Mouse (Mus musculus) kidney, postnatal 14 days (tissue): ENCODE measurements around the gene Sox5.

ENCODE experiments used
- DNase-seq: peaks from one replicate; pipeline ENCODE4 v3.0.0; 2022; ENCODE audit warnings: mixed read lengths

The Sox5 gene

DNA sequence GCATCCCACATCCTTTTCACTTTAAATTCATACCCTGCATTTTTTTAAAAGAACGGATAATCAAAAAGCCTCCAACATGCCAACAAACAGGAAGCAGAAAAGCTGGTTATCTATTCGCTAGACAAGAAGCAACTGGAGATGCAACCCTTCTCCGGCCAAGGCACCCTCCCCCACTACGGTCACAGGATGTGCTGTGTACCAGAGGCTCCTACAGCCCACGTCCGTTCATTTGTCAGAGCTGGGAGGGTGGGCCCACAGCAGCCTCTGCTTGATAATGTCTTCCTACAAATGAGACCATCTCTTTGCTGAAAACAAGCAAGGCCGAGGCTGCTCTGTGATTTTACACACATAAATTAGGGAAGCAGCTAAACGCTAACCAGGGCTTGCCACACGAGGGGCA, 69.9 kb downstream of the Sox5 start:
- DNase-seq, result peak; percentile 65

DNA sequence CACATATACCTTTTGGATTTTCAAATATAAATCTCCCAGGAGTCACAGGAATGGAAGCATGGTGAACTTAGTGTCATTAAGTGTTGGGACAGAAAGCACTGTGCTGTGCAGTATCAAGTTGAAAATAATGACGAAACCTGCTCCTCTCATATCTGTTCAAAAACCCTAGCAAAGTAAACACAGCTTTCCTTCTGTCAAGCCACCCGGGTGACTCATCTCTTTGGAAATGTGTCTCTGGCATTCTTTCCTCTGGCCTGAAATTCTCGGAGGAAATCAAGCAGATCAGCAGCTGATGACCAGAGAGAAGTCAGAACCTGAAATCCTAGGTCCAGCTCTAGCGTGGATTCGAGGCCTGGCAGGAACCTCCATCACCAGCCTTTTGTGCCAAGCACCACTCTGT, 71.0 kb downstream of the Sox5 start:
- peak; percentile 38 for DNase-seq

DNA sequence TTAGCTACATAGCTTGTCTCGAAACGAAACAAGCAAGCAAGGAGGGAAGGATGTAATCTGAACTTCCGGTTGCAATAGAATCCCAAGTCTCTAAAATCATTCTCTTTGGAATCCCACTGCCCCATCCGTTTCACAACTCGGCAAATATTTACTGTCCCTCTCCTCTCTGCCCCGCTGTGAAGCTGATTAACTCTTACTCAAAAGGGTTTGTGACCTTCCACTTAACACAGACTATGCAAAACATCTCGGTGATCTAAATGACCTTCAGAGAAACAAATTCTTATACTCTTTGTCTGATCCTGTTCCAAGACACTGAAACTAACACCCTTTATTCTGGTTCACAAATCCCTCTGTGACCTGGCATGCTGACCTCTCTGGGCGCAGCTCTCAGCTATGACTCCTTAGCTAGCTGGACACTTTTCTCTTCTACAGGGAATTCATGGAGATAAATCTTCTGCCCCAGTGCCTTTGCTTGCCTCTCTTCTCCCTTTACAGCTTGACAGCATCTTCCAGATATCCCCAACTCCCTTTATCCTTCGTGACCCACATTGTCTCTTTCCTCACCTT, 72.1 kb downstream of the Sox5 start:
- DNase-seq, result no peak

DNA sequence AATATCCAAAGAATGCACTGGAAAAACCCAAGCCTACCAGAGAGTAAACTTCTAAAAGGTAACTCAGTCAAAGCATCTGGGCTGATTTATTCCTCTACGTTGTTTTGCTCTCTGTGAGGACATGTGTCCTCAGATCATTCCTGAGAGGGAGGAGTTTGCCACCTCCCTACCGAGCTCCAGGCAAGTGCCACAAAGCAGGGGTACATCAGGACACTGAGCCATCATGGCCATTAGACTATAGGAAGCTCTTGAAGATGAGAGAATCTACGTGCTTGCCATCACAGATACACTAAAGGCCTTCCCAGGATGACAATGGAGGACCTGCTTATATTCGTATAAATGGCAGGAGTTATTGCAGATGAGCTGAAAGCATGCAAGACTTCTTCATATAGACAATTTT, 73.4 kb downstream of the Sox5 start:
- no peak for DNase-seq

DNA sequence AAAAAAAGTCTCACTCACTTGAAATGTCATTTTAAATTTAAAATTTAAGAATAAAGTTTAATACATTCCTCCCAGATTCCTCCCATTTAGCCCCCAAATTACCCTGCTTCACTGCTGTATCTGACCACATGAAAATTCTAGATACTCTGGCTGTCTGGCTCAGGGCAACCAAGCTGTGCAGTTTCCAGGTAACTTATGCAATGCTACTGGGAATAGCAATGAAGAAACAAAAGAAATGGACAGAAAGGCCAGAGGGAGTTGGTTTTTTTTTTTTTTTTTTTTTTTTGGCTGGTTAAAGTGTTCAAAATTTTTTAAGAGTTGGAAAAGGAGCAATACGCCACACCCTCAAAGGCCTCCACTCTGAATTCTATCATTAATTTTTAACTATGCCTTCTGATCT, 73.8 kb downstream of the Sox5 start:
- no peak for DNase-seq

DNA sequence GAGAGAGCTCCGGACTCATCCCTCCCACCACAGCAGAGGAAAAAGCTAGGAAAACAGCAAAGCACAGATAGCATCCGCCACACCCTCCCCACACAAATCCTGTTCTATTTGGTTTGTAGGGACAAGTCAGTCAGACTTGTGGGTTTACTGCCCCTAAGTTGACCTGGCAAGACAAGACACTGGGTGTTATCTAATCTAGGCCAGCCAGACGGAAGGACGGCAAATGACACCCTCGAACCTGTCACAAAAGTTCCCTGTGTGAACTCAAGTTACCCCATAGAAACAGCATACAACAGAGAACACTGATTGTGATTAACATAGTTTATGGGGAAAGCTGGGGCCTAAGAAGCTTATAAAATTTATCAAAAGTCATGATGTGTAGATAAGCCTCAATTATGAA, 76.8 kb downstream of the Sox5 start:
- no peak for DNase-seq

DNA sequence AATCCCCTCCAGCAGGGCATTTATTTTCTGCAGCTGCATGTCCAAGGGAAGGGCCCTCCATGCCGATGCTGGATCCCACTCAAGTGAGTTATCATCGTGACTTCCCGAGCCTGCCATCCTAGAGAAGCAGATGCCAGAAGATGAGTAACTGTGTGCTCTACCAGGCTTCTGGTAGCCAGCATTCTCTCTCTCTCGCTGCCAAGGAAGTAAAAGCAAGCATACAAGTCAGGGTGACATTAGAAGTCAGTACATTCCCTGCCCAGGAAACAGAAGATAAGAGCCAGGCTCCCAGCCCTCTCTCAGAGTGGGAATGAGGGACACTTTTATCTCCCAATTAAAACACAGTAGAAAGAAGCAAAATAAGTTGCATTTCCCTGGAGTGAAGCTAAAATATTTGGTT, 86.1 kb downstream of the Sox5 start:
- DNase-seq, result no peak

DNA sequence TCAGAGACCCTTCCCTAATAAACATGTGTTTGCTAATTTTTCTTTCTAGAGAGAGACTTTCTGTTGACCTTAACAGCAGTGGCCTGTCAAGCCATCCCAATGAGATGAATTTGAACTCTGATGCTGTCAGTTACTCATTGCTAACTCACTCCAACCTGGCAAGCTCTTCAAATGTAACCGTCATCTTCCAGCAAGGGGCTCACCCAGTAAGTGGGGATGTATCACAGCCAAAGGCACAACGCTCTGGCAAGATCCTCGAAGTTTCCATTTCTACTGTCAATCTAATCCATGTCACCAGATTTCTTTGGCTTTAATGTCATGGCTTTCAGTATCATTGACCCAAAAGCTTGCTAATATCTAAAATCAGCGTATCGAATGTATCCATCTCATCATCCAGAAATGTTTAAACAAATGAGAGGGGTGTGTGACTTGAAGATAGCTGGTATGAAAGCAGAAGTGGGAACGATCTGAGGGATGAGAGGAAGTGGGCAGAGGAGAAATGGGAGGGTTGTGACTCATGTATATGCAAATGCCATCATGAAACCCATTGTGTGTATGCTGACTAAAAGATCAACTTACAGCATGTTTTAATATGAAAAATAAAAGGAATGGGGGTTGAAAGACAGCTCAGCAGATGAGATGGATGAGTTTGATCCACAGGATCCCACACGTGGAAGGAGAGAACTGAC, 88.4 kb downstream of the Sox5 start:
- DNase-seq, result no peak

DNA sequence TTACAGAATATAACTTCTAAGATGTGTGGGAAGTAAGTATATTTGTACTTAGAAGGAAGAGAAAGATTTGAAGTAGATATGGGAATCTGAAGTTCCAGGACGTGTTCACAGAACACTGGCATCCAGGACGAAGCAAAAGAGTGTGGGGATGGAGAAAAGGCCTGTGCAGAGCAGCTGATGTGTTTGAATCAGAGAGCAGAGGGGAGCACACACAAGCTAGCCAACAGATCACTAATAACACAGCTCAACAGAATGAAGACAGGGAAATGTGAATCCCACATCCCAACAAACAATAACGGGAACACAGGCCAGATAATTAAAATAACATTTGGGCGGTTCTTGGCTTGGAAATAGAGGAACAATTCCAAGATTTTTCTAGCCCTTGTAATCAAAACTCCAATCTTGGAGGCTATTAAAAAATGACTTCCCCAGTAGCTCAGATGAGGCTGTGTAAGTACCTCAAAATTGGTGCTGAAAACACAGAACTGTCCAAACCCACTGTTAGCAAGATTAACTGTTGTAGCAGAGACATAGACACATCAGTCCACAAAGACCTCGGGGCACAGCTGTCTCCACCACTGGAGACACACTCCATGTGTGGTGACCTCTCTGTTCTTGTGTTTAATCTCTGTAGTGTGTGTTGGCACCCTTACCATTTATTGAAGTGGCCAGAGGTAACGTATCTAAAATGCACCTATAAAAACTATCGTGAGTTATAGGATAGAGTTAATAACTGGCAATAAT, 90.3 kb downstream of the Sox5 start:
- peak; percentile 25 for DNase-seq

DNA sequence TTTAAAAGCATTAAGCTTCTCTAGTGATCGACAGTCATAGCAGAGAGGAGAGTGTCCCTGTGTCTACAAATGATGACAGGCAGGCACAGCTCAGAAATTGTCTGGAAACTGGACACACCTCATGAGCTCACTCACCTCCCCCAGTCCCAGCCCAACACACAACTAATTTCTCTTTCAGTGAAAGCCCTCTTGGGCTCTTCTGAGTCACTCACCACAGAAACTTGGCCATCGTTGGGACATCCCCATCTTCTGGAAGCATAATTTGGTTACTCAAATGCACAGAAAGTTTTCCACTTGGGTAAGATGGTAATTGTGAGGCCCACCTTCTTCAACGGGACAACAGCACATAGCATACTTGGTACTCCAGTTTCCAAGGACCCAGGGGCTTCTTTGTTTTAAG, 92.7 kb downstream of the Sox5 start:
- no peak for DNase-seq

DNA sequence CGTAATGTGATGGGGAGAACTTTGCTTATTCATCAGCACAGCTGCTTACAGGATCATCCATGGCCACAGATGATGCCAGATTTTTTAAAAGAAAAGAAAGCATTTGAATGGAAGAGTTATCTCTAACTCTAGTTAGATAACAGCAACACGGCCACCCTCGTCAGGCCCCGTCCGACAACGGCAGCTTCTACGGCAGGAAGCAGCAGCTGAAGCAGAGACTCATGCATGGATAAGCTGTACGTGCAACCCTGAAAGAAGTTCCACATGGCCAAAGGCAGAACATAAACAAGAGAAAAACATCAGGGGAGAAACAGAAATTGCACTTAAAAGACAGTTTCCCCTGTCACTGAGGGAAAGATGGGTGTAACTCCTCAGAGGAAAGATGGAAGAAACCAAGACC, 94.1 kb downstream of the Sox5 start:
- no peak for DNase-seq

DNA sequence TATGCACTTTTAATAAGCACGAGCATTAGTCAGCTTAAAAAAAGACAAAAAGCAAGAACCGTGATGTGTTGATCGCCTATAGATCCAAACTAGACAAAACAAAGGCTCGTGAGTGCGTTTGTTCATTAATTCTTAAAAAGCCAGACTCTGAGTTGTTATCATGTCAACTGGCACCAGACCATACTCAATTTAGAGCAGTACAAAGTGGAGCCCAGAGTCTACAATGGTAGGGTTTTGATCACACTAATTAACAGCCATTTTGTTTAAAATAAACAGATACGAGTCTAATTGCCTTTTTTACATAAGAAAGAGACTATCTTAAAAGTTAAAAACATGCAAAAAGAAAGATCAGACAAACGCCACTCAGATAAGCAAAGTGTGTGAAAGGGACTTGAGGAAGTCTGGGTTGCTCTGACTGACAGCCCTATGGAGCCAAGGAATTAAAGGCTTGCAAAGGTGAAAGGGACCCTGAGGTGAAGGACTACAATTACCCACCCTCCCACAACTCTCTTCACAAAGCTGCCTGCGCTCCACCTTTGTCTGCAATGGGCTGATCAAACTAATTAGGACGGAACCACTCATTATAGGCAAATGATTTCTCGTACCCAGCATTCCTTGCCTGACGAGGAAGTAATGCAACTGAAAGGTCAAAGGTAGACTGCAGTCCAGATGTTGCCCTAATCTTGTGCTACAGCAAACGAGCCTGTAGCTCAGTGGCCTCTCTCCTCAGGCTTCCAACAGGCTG, 100.6 kb downstream of the Sox5 start:
- no peak for DNase-seq

DNA sequence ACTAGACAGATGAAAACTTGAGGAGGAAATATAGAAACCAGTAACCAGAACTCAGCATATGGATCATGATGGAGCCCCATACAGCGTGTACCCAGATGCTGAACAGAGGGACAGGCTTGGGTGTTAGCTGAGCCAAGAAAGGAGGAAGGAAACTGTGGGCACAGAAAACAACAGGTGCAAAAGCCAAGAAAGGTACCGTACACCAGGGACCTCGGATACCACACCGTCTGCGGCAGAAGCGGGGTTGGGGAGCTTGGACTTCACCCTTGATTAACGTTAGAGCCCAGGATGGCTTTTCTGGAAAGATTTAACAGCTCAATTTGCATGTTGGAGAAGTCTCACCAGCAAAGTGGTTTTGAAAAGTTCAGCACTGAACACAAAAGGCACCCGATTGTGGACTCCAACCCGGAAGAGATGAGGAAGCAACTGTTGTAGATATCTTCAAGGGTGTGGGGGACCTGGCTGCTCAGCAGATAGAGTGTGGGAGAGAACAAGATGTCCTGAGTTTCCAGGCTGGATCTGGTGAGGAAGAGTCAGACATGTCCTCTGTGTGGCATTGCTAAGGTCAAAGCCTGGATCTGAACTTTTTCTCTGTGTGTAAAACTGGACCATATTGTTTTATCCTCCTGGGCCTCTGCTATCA, 104.2 kb downstream of the Sox5 start:
- no peak for DNase-seq

DNA sequence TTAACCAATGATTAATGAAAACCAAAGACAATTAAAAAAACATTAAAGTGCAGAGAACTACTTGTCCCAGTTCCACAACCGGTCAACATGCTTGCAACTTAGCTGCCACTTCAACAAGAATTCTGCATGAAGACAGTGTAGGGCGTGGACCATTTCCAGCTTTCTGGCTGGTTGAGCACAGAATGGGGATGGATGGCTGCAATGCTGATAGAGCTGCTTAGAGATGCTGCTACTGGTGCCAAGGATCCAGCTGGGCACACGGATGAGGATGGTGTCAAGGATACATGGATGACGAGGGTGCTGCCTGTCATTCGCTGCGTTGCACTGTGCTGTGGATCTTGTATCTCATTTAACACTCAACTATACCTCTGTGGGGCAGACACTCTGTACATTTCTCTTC, 106.7 kb downstream of the Sox5 start:
- no peak for DNase-seq

DNA sequence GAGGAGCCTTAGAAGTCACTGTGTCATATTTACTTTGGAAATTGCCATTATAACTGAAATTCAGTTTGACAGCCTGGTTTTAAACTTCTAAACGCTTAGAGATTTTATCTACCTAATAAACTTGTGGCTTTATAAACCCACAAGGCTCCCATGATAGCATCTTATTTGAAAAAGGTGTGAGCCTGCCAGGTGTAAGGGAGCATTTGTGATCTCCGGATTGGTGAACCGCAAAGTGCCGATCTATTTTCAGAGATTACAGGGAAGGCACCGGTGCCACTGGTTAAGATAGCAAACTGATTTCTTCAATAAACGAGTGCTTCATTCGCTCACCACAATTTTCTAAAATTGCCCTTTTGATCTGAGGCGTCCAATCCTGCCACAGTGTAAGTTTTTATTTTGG, 107.9 kb downstream of the Sox5 start:
- no peak for DNase-seq

DNA sequence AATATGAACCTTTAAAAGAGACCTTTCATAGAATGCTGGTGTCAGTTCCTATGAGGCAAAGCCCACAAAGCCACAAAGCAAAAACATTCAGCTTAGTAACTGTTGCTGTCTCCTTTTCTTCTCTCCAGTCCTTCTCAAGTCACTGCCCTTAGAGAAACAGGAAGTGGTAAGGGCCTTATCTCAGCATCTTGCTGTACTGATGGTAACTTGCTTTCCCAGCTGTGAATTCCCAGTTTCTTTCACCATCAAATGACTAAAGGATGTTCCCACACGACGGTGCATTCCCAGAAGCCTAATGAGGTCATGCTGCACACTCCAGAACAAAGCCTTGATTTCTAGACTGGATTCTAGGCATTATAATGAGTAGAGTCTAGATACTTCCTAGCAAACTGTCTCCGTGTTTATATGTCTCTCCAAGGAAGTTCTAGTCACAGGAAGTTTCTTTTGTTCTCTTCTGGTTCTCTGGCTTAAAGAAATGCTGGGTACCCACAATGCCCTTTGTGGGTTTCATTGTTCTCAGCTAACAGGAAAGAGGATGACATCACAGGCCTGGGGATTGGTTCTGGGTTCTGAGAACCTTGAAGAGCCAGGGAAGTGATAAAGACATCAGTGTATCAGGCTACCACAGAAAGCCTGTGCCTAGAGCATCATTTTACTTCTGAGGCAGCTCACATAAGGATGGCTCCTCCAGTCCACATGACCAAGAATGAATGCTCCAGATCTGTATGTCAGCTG, 111.2 kb downstream of the Sox5 start:
- DNase-seq, result peak; percentile 20

DNA sequence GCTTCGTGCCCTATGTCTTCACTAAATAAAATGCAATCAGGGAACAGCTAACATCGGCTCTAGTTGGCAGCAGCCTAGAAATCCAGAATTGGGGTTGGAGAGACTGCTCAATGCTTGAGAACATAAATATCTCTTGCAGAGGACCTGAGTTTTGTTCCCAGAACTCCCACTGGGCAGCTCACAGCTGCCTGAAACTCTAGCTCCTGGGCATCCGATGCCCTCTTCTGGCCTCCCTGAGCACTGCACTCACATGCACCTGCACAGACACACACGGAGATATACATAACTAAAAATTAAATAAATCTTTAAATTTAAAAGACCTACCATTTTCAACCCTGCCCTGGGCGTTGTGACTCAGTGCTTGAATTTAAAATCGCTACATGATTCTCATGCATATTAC, 115.2 kb downstream of the Sox5 start:
- no peak for DNase-seq

DNA sequence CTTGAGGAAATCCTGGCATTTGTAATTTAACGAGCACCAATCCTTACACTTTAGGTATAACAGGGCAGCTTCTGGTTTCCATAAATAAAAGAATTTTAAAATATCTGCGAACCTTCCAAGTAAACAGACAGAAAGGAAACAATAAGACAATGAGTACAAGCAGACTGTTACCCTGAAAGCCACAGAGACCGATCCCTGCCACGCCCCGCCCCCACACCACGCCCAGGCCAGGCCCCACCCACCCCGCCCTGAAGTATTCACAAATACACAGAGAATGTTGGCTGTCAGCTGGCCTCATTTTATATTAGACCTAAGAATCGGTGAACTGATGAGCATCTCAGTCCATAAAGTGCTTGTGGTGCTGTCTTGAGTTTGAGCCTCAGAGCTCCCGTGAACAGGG, 117.0 kb downstream of the Sox5 start:
- no peak for DNase-seq

DNA sequence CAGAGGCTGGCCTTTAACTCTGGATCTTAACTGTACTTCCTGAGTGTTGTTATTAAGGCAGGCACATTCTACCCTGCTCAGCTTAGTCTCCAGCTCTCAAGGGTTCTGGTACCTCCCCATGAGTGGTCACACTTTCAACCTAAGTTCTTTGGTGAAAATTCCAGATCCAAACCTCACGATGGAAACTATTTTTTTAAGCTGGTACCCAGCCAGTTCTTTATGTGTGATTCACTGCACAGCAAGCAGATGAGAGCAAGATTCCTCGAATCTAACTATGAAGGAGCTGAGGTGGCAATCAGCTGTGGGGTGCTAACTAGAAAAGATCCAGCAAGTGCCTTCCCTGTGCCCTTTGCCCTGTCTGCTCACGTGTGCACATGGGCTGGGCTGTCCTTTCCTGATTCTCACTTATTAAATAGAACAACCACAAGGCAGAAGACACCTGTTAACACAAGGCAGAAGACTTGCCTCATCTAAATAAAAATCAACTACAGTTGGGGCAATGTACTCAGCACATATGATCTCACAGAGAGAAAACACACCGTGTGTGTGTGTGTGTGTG, 118.2 kb downstream of the Sox5 start:
- no peak for DNase-seq

DNA sequence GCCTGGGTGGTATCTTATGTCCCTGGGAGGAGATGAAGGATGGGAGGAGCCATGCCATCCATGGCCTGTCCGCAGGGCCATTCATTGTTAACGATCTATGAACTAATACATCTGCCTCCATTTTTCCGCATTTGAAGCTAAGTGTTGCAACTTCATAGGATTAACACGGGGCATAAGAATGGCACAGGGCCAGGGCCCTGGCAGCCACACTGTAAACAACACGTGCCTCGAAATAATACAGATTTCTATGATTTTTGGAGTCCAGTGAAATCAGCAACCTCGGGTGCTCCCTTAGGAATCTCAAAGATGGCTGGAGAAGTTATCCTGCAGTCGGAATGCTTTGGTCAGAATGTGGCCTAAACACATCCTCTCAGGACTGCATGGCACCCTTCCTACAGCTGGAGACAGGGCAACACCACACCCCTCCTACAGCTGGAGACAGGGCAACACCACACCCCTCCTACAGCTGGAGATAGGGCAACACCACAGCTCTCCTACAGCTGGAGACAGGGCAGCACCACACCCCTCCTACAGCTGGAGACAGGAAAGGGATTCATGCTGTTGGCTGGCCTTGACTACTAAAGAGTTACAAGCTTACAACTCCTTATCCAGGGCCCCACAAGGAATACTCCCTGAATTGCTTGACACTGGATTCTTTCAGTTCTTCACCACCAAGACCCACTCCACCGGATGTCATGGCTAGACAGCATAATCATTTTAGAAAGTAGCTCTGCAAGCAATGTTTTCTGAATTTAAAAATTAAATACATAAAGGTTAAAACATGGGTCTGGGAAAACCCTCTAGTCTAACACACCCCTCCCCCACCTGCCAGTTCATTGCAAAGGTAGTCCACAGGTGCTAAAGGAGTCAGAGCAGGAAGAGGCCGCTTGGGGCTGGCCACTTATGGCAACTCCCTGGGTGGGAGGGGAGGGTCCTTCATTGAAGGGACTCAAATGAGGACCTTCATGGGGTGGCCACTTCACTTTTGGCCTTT, 122.4 kb downstream of the Sox5 start:
- no peak for DNase-seq

DNA sequence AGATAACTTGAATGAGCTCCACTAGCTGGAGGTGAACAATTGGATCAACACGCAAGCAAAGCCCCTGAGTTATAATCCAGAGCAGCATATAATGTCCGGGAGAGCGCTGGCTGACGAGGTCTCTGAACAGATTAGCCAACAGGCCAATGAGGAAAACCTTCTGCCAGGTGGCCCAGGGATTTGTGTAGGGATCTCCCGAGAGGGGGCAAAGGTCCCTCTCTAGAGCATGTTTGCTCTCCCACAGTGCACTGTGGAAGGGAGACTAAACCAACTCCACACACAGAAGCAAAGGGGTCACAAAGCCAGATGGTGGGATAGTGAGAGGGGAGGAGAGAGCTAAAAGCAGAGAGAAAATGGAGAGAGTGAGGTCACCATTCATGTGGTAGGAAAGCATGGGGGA, 128.9 kb downstream of the Sox5 start:
- DNase-seq, result no peak
